Mouse (Mus musculus): Measurements from ENCODE around the gene Klrb1. TPM values are rescaled to one million over a fixed set of nuclear protein-coding genes. Genes with fewer than 3 reads are reported as not detected.
"Not testable (repeated sequence)": the region's sequence is repeated elsewhere in the genome, so short reads cannot be mapped to it uniquely, and the experiment has no call there.

Gene Klrb1
- total RNA-seq (2017): 8.4 to 20.4 TPM in 2 of 3 replicates, not detected in the other

- ATAC-seq (replicated peaks; ENCODE audit: insufficient number of reproducible peaks, low FRiP score, low TSS enrichment, poor library complexity, severe bottlenecking): no peak
These were observed at the start of gene Klrb1 for GRCm38 (mm10) chr6:128722959-128723358. TSS of gene Klrb1 (minus strand) at chr6:128723059.

GRCm38 (mm10) chr6:128769481-128770253 is 46.8 kb upstream of the Klrb1 start:
- ATAC-seq (replicated peaks; ENCODE audit: insufficient number of reproducible peaks, low FRiP score, low TSS enrichment, poor library complexity, severe bottlenecking): no peak

- no peak for ATAC-seq (replicated peaks; ENCODE audit: insufficient number of reproducible peaks, low FRiP score, low TSS enrichment, poor library complexity, severe bottlenecking)
These were observed 45.2 kb upstream of the Klrb1 start for GRCm38 (mm10) chr6:128768047-128768446.

GRCm38 (mm10) chr6:128766486-128767254 is 43.8 kb upstream of the Klrb1 start:
- ATAC-seq (replicated peaks; ENCODE audit: insufficient number of reproducible peaks, low FRiP score, low TSS enrichment, poor library complexity, severe bottlenecking): peak; percentile 65

GRCm38 (mm10) chr6:128765211-128765610 is 42.4 kb upstream of the Klrb1 start:
- no peak for ATAC-seq (replicated peaks; ENCODE audit: insufficient number of reproducible peaks, low FRiP score, low TSS enrichment, poor library complexity, severe bottlenecking)

- no peak for ATAC-seq (replicated peaks; ENCODE audit: insufficient number of reproducible peaks, low FRiP score, low TSS enrichment, poor library complexity, severe bottlenecking)
These were observed 41.7 kb upstream of the Klrb1 start for GRCm38 (mm10) chr6:128764598-128764997.

GRCm38 (mm10) chr6:128763736-128764523 is 41.1 kb upstream of the Klrb1 start:
- peak; percentile 66 for ATAC-seq (replicated peaks; ENCODE audit: insufficient number of reproducible peaks, low FRiP score, low TSS enrichment, poor library complexity, severe bottlenecking)

- not testable (repeated sequence) for ATAC-seq (replicated peaks; ENCODE audit: insufficient number of reproducible peaks, low FRiP score, low TSS enrichment, poor library complexity, severe bottlenecking)
These were observed 40.2 kb upstream of the Klrb1 start for GRCm38 (mm10) chr6:128762892-128763670.

GRCm38 (mm10) chr6:128761144-128761540 is 38.3 kb upstream of the Klrb1 start:
- ATAC-seq (replicated peaks; ENCODE audit: insufficient number of reproducible peaks, low FRiP score, low TSS enrichment, poor library complexity, severe bottlenecking): no peak

- ATAC-seq (replicated peaks; ENCODE audit: insufficient number of reproducible peaks, low FRiP score, low TSS enrichment, poor library complexity, severe bottlenecking): peak; percentile 50
These were observed 37.7 kb upstream of the Klrb1 start for GRCm38 (mm10) chr6:128760416-128761143.

- peak; percentile 42 for ATAC-seq (replicated peaks; ENCODE audit: insufficient number of reproducible peaks, low FRiP score, low TSS enrichment, poor library complexity, severe bottlenecking)
These were observed 37.2 kb upstream of the Klrb1 start for GRCm38 (mm10) chr6:128760016-128760415.

GRCm38 (mm10) chr6:128759221-128759950 is 36.5 kb upstream of the Klrb1 start:
- no peak for ATAC-seq (replicated peaks; ENCODE audit: insufficient number of reproducible peaks, low FRiP score, low TSS enrichment, poor library complexity, severe bottlenecking)

GRCm38 (mm10) chr6:128755402-128755763 is 32.5 kb upstream of the Klrb1 start:
- not testable (repeated sequence) for ATAC-seq (replicated peaks; ENCODE audit: insufficient number of reproducible peaks, low FRiP score, low TSS enrichment, poor library complexity, severe bottlenecking)

GRCm38 (mm10) chr6:128754748-128755401 is 32.0 kb upstream of the Klrb1 start:
- ATAC-seq (replicated peaks; ENCODE audit: insufficient number of reproducible peaks, low FRiP score, low TSS enrichment, poor library complexity, severe bottlenecking): not testable (repeated sequence)

- ATAC-seq (replicated peaks; ENCODE audit: insufficient number of reproducible peaks, low FRiP score, low TSS enrichment, poor library complexity, severe bottlenecking): peak; percentile 77
These were observed 31.4 kb upstream of the Klrb1 start for GRCm38 (mm10) chr6:128754265-128754664.

- peak; percentile 72 for ATAC-seq (replicated peaks; ENCODE audit: insufficient number of reproducible peaks, low FRiP score, low TSS enrichment, poor library complexity, severe bottlenecking)
These were observed 30.9 kb upstream of the Klrb1 start for GRCm38 (mm10) chr6:128753610-128754224.

All from monocyte, adult 5-6 weeks (primary cell).